Mouse (Mus musculus) spleen, postnatal 0 days (tissue): ENCODE results near the gene Spata31d1a. TPM values are rescaled to one million over a fixed set of nuclear protein-coding genes. Genes with fewer than 3 reads are reported as not detected.

Experiments used
- polyA plus RNA-seq: library from polyadenylated mRNA; unstranded; fragments of >200 nt; fragmentation: Nextera tagmentation; extraction: Ambion mirVana; gene quantifications from 2 replicates; pipeline ENCODE4 v1.2.1, GENCODE M21; 2015

Gene Spata31d1a
- polyA plus RNA-seq, result 0.87 and 1.1 TPM in 2 replicates

GRCm38 (mm10) chr13:59710230-59710629, at the start of gene Spata31d1a:
TSS of gene Spata31d1a (minus strand) at chr13:59710330.

DNA sequence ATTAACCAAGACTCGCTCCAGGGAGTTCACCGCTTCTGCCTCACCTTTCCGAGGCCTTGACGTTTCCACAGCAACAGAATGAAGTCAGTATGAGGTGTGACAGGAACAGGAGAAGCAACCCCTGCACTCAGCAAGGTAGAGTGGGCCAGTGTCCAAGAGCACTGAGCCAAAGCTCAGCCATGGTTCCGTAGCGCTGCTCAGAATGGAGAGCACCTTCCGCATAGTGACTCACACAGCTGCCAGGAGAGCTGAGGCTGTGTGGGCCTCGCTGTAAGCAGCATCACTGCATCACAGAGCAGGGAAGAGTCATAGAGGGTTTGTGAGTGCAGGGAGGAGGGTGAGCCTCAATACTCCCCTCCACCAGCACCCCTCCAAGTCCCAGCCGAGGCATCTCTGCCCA, 36.6 kb upstream of the Spata31d1a start, which contains the start of gene 1700014D04Rik:
TSS of gene 1700014D04Rik (minus strand) at position 42 of the 400 bp plus-strand sequence.

GRCm38 (mm10) chr13:59731652-59732051, 21.5 kb upstream of the Spata31d1a start, which contains the start of gene Spata31d1d:
TSS of gene Spata31d1d (minus strand) at chr13:59731752.

GRCm38 (mm10) chr13:59711984-59712383, 1.9 kb upstream of the Spata31d1a start, which contains the start of gene Spata31d1b:
TSS of gene Spata31d1b (plus strand) at chr13:59712284.

DNA sequence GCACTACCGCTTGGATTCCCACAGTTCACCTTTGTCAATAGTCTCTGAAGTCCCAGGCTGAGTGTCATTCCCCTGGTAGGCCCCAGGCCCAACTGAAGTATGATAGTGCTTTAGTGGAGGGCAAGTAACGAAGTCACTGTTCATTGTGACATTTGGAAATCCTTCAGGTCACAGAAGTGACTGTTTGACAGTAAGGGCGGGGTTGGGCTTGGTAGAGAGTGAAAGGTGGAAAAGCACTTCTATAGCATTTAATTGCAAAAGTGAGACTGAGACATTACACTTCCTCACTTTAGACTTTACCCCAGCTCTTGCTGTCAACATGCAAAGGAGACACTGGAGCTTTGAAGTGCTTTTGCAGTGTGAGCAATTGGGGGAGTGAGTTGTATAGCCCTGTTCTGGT, 16.1 kb downstream of the Spata31d1a start, which contains the start of gene 4921517D22Rik:
TSS of gene 4921517D22Rik (minus strand) at position 101 of the 400 bp plus-strand sequence.

DNA sequence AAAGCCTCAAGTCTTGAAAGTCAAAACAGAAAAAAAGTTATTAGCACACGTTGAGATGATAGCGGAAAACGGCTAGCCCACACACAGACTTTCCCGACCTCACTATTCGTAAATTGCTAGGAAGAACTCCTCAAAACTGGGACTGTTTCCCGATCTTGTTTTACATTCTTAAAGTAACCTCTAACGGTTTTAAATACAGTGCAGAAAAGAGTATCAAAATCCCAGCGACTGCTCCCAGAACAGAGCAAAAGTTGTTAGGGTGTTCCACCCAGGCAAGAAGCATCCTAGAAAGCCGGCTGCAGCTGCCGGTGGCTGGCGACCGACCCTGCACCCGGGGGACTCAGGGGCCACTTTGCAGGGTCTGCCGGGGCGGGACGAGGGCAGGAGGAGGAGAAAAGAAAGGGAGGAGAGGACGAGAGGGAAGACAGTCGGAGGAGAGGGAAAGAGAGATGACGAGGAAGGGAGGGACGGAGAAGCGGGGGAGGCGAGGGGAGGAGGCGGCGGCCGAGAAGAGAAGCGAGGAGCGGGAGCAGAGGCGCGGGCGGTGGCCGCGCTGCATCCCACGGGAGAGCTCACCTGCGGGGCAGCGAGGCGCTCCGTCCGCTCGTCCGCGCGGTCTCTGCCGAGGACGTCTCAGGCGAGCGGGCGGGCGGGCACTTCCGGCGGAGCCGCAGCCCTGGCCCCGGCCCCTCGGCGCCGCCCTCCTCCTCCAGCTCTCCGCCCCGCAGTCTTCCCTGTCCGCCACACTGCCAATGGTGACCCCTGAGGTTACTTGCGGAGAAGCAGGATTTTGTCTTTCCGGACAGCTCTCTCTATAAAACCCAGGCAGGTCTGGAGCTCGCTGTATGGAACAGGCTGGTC, 34.7 kb downstream of the Spata31d1a start, which contains the start of gene Golm1:
TSS of gene Golm1 (minus strand) at position 661 of the 861 bp plus-strand sequence.

Other genes starting within 250 kb of the Spata31d1a start
- 10.7 and 11.0 TPM in 2 replicates for gene Agtpbp1, start 125.1 kb downstream of the Spata31d1a start, polyA plus RNA-seq
- 41.2 and 43.0 TPM in 2 replicates for gene Naa35, start 125.1 kb downstream of the Spata31d1a start, polyA plus RNA-seq
- gene Golm1, start 34.5 kb downstream of the Spata31d1a start, polyA plus RNA-seq, result 28.3 and 32.3 TPM in 2 replicates
- gene 4921517D22Rik, start 16.2 kb downstream of the Spata31d1a start, polyA plus RNA-seq, result 0.04 TPM in 1 of 2 replicates, not detected in the other
- gene Spata31d1b, start 2.0 kb upstream of the Spata31d1a start, polyA plus RNA-seq, result not detected in 2 replicates
- not detected in 2 replicates for gene Spata31d1d, start 21.4 kb upstream of the Spata31d1a start, polyA plus RNA-seq
- not detected in 2 replicates for gene 1700014D04Rik, start 36.4 kb upstream of the Spata31d1a start, polyA plus RNA-seq
- gene Isca1, start 59.5 kb upstream of the Spata31d1a start, polyA plus RNA-seq, result 221 and 249 TPM in 2 replicates
- gene Gm49354, start 71.9 kb upstream of the Spata31d1a start, polyA plus RNA-seq, result not detected in 2 replicates
- gene Tut7, start 112.8 kb upstream of the Spata31d1a start, polyA plus RNA-seq, result 81.7 and 84.4 TPM in 2 replicates